Mouse (Mus musculus): Measurements from ENCODE around the gene Nfkb1.

DNA sequence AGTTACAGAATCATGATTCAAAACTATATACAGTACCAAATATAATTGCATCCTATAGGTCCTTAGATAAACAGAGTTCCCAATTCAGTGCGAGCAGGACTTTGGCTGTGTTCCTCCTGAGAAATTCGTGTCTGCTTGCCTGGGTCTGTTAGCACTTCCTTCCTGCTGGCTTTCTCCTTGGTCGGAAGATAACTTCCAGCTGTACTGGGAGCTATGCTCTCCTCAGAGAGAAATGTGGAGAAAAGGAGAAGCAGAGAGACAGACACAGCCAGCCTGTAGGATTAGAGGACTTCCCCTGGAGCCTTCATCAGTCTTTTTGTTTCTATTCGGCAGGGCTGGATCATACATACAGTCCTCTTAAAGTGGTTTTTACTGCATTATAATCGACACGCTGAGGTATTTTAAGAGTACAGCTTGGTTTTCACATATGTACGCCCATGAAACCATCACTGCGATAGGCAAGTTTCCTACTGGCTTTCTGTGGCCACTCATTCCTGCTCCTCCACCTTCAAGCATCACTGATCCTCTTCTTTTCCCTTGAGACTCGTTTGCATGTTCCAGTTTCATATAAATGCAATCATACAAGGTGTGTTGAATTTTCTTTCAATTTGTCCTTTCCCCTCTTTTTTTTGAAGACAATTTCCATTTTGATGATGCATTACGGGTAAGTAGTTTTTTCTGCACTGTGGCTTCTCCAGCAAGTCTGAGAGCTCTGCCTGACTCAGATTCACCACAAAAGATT is 8.3 kb upstream of the Nfkb1 start:
- TF ChIP-seq CTCF (IDR thresholded peaks at IDR 0.05; ENCODE audit: low read depth, low read length) (no peak), POLR2A (IDR thresholded peaks at IDR 0.05; ENCODE audit: borderline replicate concordance, low read depth, low read length) (no peak)
